Mouse (Mus musculus): Measurements from ENCODE around the gene Tet3. TPM values are rescaled to one million over a fixed set of nuclear protein-coding genes. Genes with fewer than 3 reads are reported as not detected.

The Tet3 gene
- polyA plus RNA-seq, 1 experiment from 2014 or later = 45.1 TPM

GRCm38 (mm10) chr6:83464011-83464410, 5.1 kb upstream of the Tet3 start:
- DNase-seq (ENCODE audit: low spot score) = no peak
- peaks cover 6% of the 10 kb centered on the region for H3K4me1 ChIP-seq
- no peak overlapping the region for H3K27ac ChIP-seq (replicated peaks)
- no peaks in the 10 kb centered on the region for H3K27me3 ChIP-seq (ENCODE audit: low read depth, poor library complexity, severe bottlenecking)
- H3K4me3 ChIP-seq = no peak overlapping the region
- no peaks in the 10 kb centered on the region for H3K36me3 ChIP-seq
- no peaks in the 10 kb centered on the region for H3K9me3 ChIP-seq (replicated peaks)

GRCm38 (mm10) chr6:83456984-83457810, 1.7 kb downstream of the Tet3 start:
- Histone ChIP-seq H3K9me3 (replicated peaks) (no peaks in the 10 kb centered on the region), H3K4me1 (peaks cover 68% of the 10 kb centered on the region), H3K27me3 (ENCODE audit: low read depth, poor library complexity, severe bottlenecking) (peaks cover 8% of the 10 kb centered on the region), H3K36me3 (peaks cover 26% of the 10 kb centered on the region), H3K27ac (replicated peaks) (peak overlapping the region; percentile 100), H3K4me3 (peak overlapping the region; percentile 92)
- DNase-seq (ENCODE audit: low spot score) = peak; percentile 83
- 3% methylated on average over 33 of the region's 33 CpGs for WGBS

- under 1% methylated on average over 87 of the region's 105 CpGs for WGBS
- Histone ChIP-seq H3K27me3 (ENCODE audit: low read depth, poor library complexity, severe bottlenecking) (peaks cover 8% of the 10 kb centered on the region), H3K36me3 (peaks cover 34% of the 10 kb centered on the region), H3K9me3 (replicated peaks) (no peaks in the 10 kb centered on the region), H3K27ac (replicated peaks) (peak overlapping the region; percentile 100), H3K4me1 (peaks cover 76% of the 10 kb centered on the region), H3K4me3 (peak overlapping the region; percentile 92)
- peak; percentile 80 for DNase-seq (ENCODE audit: low spot score)
Observed at GRCm38 (mm10) chr6:83456131-83456983, 2.5 kb downstream of the Tet3 start.

- H3K4me3 ChIP-seq = peak overlapping the region; percentile 92
- peak; percentile 37 for DNase-seq (ENCODE audit: low spot score)
- 2% methylated on average over 26 of the region's 41 CpGs for WGBS
- H3K27me3 ChIP-seq (ENCODE audit: low read depth, poor library complexity, severe bottlenecking) = peaks cover 8% of the 10 kb centered on the region
- peaks cover 42% of the 10 kb centered on the region for H3K36me3 ChIP-seq
- H3K9me3 ChIP-seq (replicated peaks) = no peaks in the 10 kb centered on the region
- peaks cover 84% of the 10 kb centered on the region for H3K4me1 ChIP-seq
- peak overlapping the region; percentile 100 for H3K27ac ChIP-seq (replicated peaks)
Observed at GRCm38 (mm10) chr6:83455328-83456130, 3.4 kb downstream of the Tet3 start.

GRCm38 (mm10) chr6:83453706-83454105, 5.2 kb downstream of the Tet3 start:
- Histone ChIP-seq H3K9me3 (replicated peaks) (no peaks in the 10 kb centered on the region), H3K4me3 (peak overlapping the region; percentile 92), H3K27me3 (ENCODE audit: low read depth, poor library complexity, severe bottlenecking) (peaks cover 8% of the 10 kb centered on the region), H3K36me3 (peaks cover 60% of the 10 kb centered on the region), H3K4me1 (peaks cover 99% of the 10 kb centered on the region), H3K27ac (replicated peaks) (peak overlapping the region; percentile 49; the same call in 1 of the 2 replicates)
- WGBS = 62% methylated on average over 11 of the region's 11 CpGs
- DNase-seq (ENCODE audit: low spot score) = peak; percentile 29

- 0 out of 2 replicates have a peak overlapping the region, but pooled peaks have one; percentile 11 for H3K4me3 ChIP-seq
- no peaks in the 10 kb centered on the region for H3K9me3 ChIP-seq (replicated peaks)
- no peak for DNase-seq (ENCODE audit: low spot score)
- peaks cover 91% of the 10 kb centered on the region for H3K36me3 ChIP-seq
- H3K27me3 ChIP-seq (ENCODE audit: low read depth, poor library complexity, severe bottlenecking) = no peaks in the 10 kb centered on the region
- no peak overlapping the region for H3K27ac ChIP-seq (replicated peaks)
- WGBS = 79% methylated on average over 9 of the region's 9 CpGs
- H3K4me1 ChIP-seq = peaks cover 87% of the 10 kb centered on the region
Observed at GRCm38 (mm10) chr6:83450451-83451303, 8.2 kb downstream of the Tet3 start.

GRCm38 (mm10) chr6:83449440-83449839, 9.4 kb downstream of the Tet3 start:
- WGBS = 83% methylated on average over 3 of the region's 3 CpGs
- Histone ChIP-seq H3K4me1 (peaks cover 87% of the 10 kb centered on the region), H3K36me3 (peaks cover 96% of the 10 kb centered on the region), H3K27me3 (ENCODE audit: low read depth, poor library complexity, severe bottlenecking) (no peaks in the 10 kb centered on the region), H3K9me3 (replicated peaks) (no peaks in the 10 kb centered on the region), H3K27ac (replicated peaks) (no peak overlapping the region), H3K4me3 (no peak overlapping the region)
- no peak for DNase-seq (ENCODE audit: low spot score)

- Histone ChIP-seq H3K27me3 (ENCODE audit: low read depth, poor library complexity, severe bottlenecking) (no peaks in the 10 kb centered on the region), H3K27ac (replicated peaks) (no peak overlapping the region), H3K9me3 (replicated peaks) (no peaks in the 10 kb centered on the region), H3K36me3 (peaks cover 92% of the 10 kb centered on the region), H3K4me3 (no peak overlapping the region), H3K4me1 (peaks cover 87% of the 10 kb centered on the region)
- WGBS = 91% methylated on average over 4 of the region's 4 CpGs
- no peak for DNase-seq (ENCODE audit: low spot score)
Observed at GRCm38 (mm10) chr6:83448911-83449310, 10.0 kb downstream of the Tet3 start.

GRCm38 (mm10) chr6:83447031-83447430, 11.9 kb downstream of the Tet3 start:
- H3K36me3 ChIP-seq = peaks cover 87% of the 10 kb centered on the region
- WGBS = 86% methylated on average over 7 of the region's 7 CpGs

GRCm38 (mm10) chr6:83445796-83446195, 13.1 kb downstream of the Tet3 start:
- Histone ChIP-seq H3K4me3 (no peak overlapping the region), H3K27ac (replicated peaks) (no peak overlapping the region), H3K9me3 (replicated peaks) (no peaks in the 10 kb centered on the region), H3K4me1 (peaks cover 87% of the 10 kb centered on the region), H3K36me3 (peaks cover 75% of the 10 kb centered on the region), H3K27me3 (ENCODE audit: low read depth, poor library complexity, severe bottlenecking) (no peaks in the 10 kb centered on the region)
- 89% methylated on average over 2 of the region's 2 CpGs for WGBS
- no peak for DNase-seq (ENCODE audit: low spot score)

More at GRCm38 (mm10) chr6:83447031-83447430, 11.9 kb downstream of the Tet3 start:
- Histone ChIP-seq H3K9me3 (replicated peaks) (no peaks in the 10 kb centered on the region), H3K27ac (replicated peaks) (no peak overlapping the region), H3K27me3 (ENCODE audit: low read depth, poor library complexity, severe bottlenecking) (no peaks in the 10 kb centered on the region), H3K4me1 (peaks cover 87% of the 10 kb centered on the region), H3K4me3 (no peak overlapping the region)
- no peak for DNase-seq (ENCODE audit: low spot score)

- Histone ChIP-seq H3K4me1 (peaks cover 87% of the 10 kb centered on the region), H3K27ac (replicated peaks) (peak overlapping the region; percentile 60), H3K9me3 (replicated peaks) (no peaks in the 10 kb centered on the region), H3K4me3 (peak overlapping the region; percentile 37), H3K36me3 (peaks cover 68% of the 10 kb centered on the region), H3K27me3 (ENCODE audit: low read depth, poor library complexity, severe bottlenecking) (no peaks in the 10 kb centered on the region)
- DNase-seq (ENCODE audit: low spot score) = no peak
- 13% methylated on average over 13 of the region's 13 CpGs for WGBS
Observed at GRCm38 (mm10) chr6:83443441-83444340, 15.2 kb downstream of the Tet3 start.

Measured in midbrain, embryonic 10.5 days (tissue).